Mouse (Mus musculus): ENCODE results near the gene Lamtor3. TPM values are rescaled to one million over a fixed set of nuclear protein-coding genes. Genes with fewer than 3 reads are reported as not detected.

Gene Lamtor3
- total RNA-seq, 2 experiments from 2014 or later, result 45.0 to 47.8 TPM

Other genes starting within 250 kb of the Lamtor3 start
- not detected in 2 replicates for gene Gm21962, start 247.0 kb upstream of the Lamtor3 start, total RNA-seq (2015; ENCODE audit: low replicate concordance)
- gene Gm21962, start 247.0 kb upstream of the Lamtor3 start, total RNA-seq (2017; ENCODE audit: low replicate concordance), result not detected in 2 replicates
- 505 TPM in 2 replicates for gene H2afz, start 54.0 kb upstream of the Lamtor3 start, total RNA-seq (2015; ENCODE audit: low replicate concordance)
- 376 and 479 TPM in 2 replicates for gene H2afz, start 54.0 kb upstream of the Lamtor3 start, total RNA-seq (2017; ENCODE audit: low replicate concordance)
- 3.7 and 7.5 TPM in 2 replicates for gene Dnajb14, start 50.8 kb upstream of the Lamtor3 start, total RNA-seq (2015; ENCODE audit: low replicate concordance)
- gene Dnajb14, start 50.8 kb upstream of the Lamtor3 start, total RNA-seq (2017; ENCODE audit: low replicate concordance), result 3.5 and 3.7 TPM in 2 replicates
- 18.3 and 27.6 TPM in 2 replicates for gene Dapp1, start 63.0 kb downstream of the Lamtor3 start, total RNA-seq (2015; ENCODE audit: low replicate concordance)
- gene Dapp1, start 63.0 kb downstream of the Lamtor3 start, total RNA-seq (2017; ENCODE audit: low replicate concordance), result 21.5 and 34.1 TPM in 2 replicates
- not detected in 2 replicates for gene 1110002E22Rik, start 146.5 kb downstream of the Lamtor3 start, total RNA-seq (2015; ENCODE audit: low replicate concordance)
- not detected in 2 replicates for gene 1110002E22Rik, start 146.5 kb downstream of the Lamtor3 start, total RNA-seq (2017; ENCODE audit: low replicate concordance)
- gene Gm5105, start 148.9 kb downstream of the Lamtor3 start, total RNA-seq (2015; ENCODE audit: low replicate concordance), result not detected in 2 replicates
- not detected in 2 replicates for gene Gm5105, start 148.9 kb downstream of the Lamtor3 start, total RNA-seq (2017; ENCODE audit: low replicate concordance)
- gene Trmt10a, start 224.9 kb downstream of the Lamtor3 start, total RNA-seq (2015; ENCODE audit: low replicate concordance), result 0.77 and 3.3 TPM in 2 replicates
- gene Trmt10a, start 224.9 kb downstream of the Lamtor3 start, total RNA-seq (2017; ENCODE audit: low replicate concordance), result 3.8 and 12.3 TPM in 2 replicates
- 0.77 and 1.3 TPM in 2 replicates for gene Mttp, start 226.5 kb downstream of the Lamtor3 start, total RNA-seq (2015; ENCODE audit: low replicate concordance)
- 0.51 and 1.4 TPM in 2 replicates for gene Mttp, start 226.5 kb downstream of the Lamtor3 start, total RNA-seq (2017; ENCODE audit: low replicate concordance)

Measured in erythroblast, adult 5-6 weeks (primary cell).